Mouse (Mus musculus) ES-Bruce4 (cell line): ENCODE data around the gene Trappc2l. TPM values are rescaled to one million over a fixed set of nuclear protein-coding genes. Genes with fewer than 3 reads are reported as not detected.

Source experiments
- H3K27ac ChIP-seq: 2 replicates; pipeline ENCODE4 v1.5.1; 2012; ENCODE audit warnings: low read length, inconsistent platforms; ENCODE audit not compliant: insufficient read depth
- H3K27me3 ChIP-seq: 2 replicates; pipeline ENCODE4 v1.6.1; 2012; ENCODE audit warnings: mild to moderate bottlenecking, low read length, inconsistent platforms; ENCODE audit not compliant: control insufficient read depth, poor library complexity, insufficient read depth, severe bottlenecking
- H3K36me3 ChIP-seq: 2 replicates; pipeline ENCODE4 v1.6.1; 2012; ENCODE audit warnings: inconsistent platforms, mild to moderate bottlenecking, low read length, moderate library complexity; ENCODE audit not compliant: control insufficient read depth, poor library complexity, insufficient read depth, severe bottlenecking
- H3K4me1 ChIP-seq: one replicate; pipeline ENCODE4 v1.8.1; 2011; ENCODE audit warnings: low read length; ENCODE audit not compliant: control insufficient read depth, insufficient read depth
- H3K4me3 ChIP-seq: 2 replicates; pipeline ENCODE4 v1.5.1; 2011; ENCODE audit warnings: low read depth, mild to moderate bottlenecking, low read length
- H3K9ac ChIP-seq: 2 replicates; pipeline ENCODE4 v1.6.1; 2012; ENCODE audit warnings: low read depth, mild to moderate bottlenecking, inconsistent platforms; ENCODE audit not compliant: poor library complexity, severe bottlenecking
- H3K9me3 ChIP-seq: replicated peaks from 2 replicates; pipeline ENCODE4 v1.6.1; 2012; ENCODE audit warnings: mild to moderate bottlenecking, low read length, inconsistent platforms; ENCODE audit not compliant: control insufficient read depth, poor library complexity, insufficient read depth, severe bottlenecking
- CTCF ChIP-seq: IDR thresholded peaks from one replicate; pipeline ENCODE4 v1.8.1; 2011; ENCODE audit warnings: low read depth, low read length
- EP300 ChIP-seq: IDR thresholded peaks from 2 replicates; pipeline ENCODE4 v1.6.1; 2011; ENCODE audit warnings: low read depth, low read length; ENCODE audit not compliant: insufficient read depth
- POLR2A ChIP-seq: IDR thresholded peaks from one replicate; pipeline ENCODE4 v1.8.1; 2011; ENCODE audit warnings: low read length; ENCODE audit not compliant: insufficient read depth
- polyA plus RNA-seq: library from polyadenylated mRNA; stranded (reverse); fragments of >200 nt; gene quantifications from 2 replicates; pipeline ENCODE4 v1.2.4, GENCODE M21; 2011; ENCODE audit warnings: low read depth; ENCODE audit not compliant: missing spikeins, insufficient read depth, insufficient read length

Trappc2l gene
- polyA plus RNA-seq, 1 experiment: 19.3 TPM

GRCm38 (mm10) chr8:122635878-122636802 lies 24.7 kb downstream of the Trappc2l start:
- Histone ChIP-seq H3K9me3 (no peaks in the 10 kb centered on the region), H3K9ac (no peak overlapping the region), H3K27me3 (no peaks in the 10 kb centered on the region), H3K36me3 (no peaks in the 10 kb centered on the region), H3K4me1 (no peaks in the 10 kb centered on the region), H3K4me3 (no peak overlapping the region), H3K27ac (no peak overlapping the region)
- TF ChIP-seq CTCF (no peak), EP300 (no peak), POLR2A (no peak)

- H3K27ac ChIP-seq: no peak overlapping the region
- H3K9me3 ChIP-seq: no peaks in the 10 kb centered on the region
- no peaks in the 10 kb centered on the region for H3K4me1 ChIP-seq
- H3K27me3 ChIP-seq: no peaks in the 10 kb centered on the region
- no peaks in the 10 kb centered on the region for H3K36me3 ChIP-seq
- TF ChIP-seq EP300 (no peak), POLR2A (no peak), CTCF (no peak)
- no peak overlapping the region for H3K9ac ChIP-seq
- no peak overlapping the region for H3K4me3 ChIP-seq
Measured at GRCm38 (mm10) chr8:122636803-122637175, 25.3 kb downstream of the Trappc2l start.

GRCm38 (mm10) chr8:122637230-122637629 lies 25.8 kb downstream of the Trappc2l start:
- no peaks in the 10 kb centered on the region for H3K9me3 ChIP-seq
- H3K9ac ChIP-seq: no peak overlapping the region
- no peaks in the 10 kb centered on the region for H3K36me3 ChIP-seq
- no peak overlapping the region for H3K27ac ChIP-seq
- H3K4me1 ChIP-seq: no peaks in the 10 kb centered on the region
- H3K4me3 ChIP-seq: no peak overlapping the region
- no peak for TF ChIP-seq CTCF
- TF ChIP-seq POLR2A: no peak
- TF ChIP-seq EP300: no peak
- no peaks in the 10 kb centered on the region for H3K27me3 ChIP-seq

GRCm38 (mm10) chr8:122638601-122639000 lies 27.2 kb downstream of the Trappc2l start:
- no peak for TF ChIP-seq CTCF
- no peak for TF ChIP-seq EP300
- no peak for TF ChIP-seq POLR2A
- no peaks in the 10 kb centered on the region for H3K4me1 ChIP-seq
- H3K27ac ChIP-seq: no peak overlapping the region
- no peak overlapping the region for H3K4me3 ChIP-seq
- H3K36me3 ChIP-seq: no peaks in the 10 kb centered on the region
- no peaks in the 10 kb centered on the region for H3K9me3 ChIP-seq
- H3K9ac ChIP-seq: no peak overlapping the region
- no peaks in the 10 kb centered on the region for H3K27me3 ChIP-seq

- H3K4me3 ChIP-seq: no peak overlapping the region
- TF ChIP-seq CTCF (no peak), POLR2A (no peak)
- H3K36me3 ChIP-seq: no peaks in the 10 kb centered on the region
- H3K9me3 ChIP-seq: no peaks in the 10 kb centered on the region
- no peaks in the 10 kb centered on the region for H3K27me3 ChIP-seq
- no peak overlapping the region for H3K9ac ChIP-seq
- no peak overlapping the region for H3K27ac ChIP-seq
- H3K4me1 ChIP-seq: no peaks in the 10 kb centered on the region
Measured at GRCm38 (mm10) chr8:122639521-122640248, 28.2 kb downstream of the Trappc2l start.

- Histone ChIP-seq H3K4me1 (no peaks in the 10 kb centered on the region), H3K27me3 (no peaks in the 10 kb centered on the region), H3K36me3 (no peaks in the 10 kb centered on the region), H3K9me3 (no peaks in the 10 kb centered on the region), H3K9ac (no peak overlapping the region), H3K27ac (no peak overlapping the region), H3K4me3 (no peak overlapping the region)
- TF ChIP-seq CTCF: no peak
- no peak for TF ChIP-seq POLR2A
- TF ChIP-seq EP300: no peak
Measured at GRCm38 (mm10) chr8:122640825-122641224, 29.4 kb downstream of the Trappc2l start.
